Mouse (Mus musculus): ENCODE results near the gene Gdf9. TPM values are rescaled to one million over a fixed set of nuclear protein-coding genes. Genes with fewer than 3 reads are reported as not detected.

Gdf9 gene
- 0.42 and 0.49 TPM in 2 replicates for total RNA-seq (2012; rRNA removed)
- polyA plus RNA-seq (2012; ENCODE audit: insufficient read depth in 1 of 2, insufficient read length in 2 of 2, low read depth in 1 of 2, low replicate concordance in 2 of 2, missing spikeins in 1 of 2) = under 1 TPM in 1 of 2 experiments, not detected in 1; 0.43 TPM

- H3K79me2 ChIP-seq (ENCODE audit: control insufficient read depth, insufficient read depth, low read length, poor library complexity) = peaks cover 14% of the 10 kb centered on the region
- peak; percentile 100 for DNase-seq (ENCODE audit: low read depth, low spot score)
- peak; percentile 96 for TF ChIP-seq HCFC1 (IDR thresholded peaks at IDR 0.05; ENCODE audit: low read depth, low read length)
- peak; percentile 85 for TF ChIP-seq ZMIZ1 (IDR thresholded peaks at IDR 0.05; ENCODE audit: low read depth, low read length)
- TF ChIP-seq MYC (IDR thresholded peaks at IDR 0.05; ENCODE audit: low read depth, low read length) = peak; percentile 77
- TF ChIP-seq POLR2AphosphoS2 (IDR thresholded peaks at IDR 0.05; ENCODE audit: low read length) = peak; percentile 90
- TF ChIP-seq MAX (IDR thresholded peaks at IDR 0.05; ENCODE audit: low read length) = peak; percentile 78; the same call in 1 of the 2 replicates
- peak; percentile 85 for TF ChIP-seq USF1 (IDR thresholded peaks at IDR 0.05; ENCODE audit: low read depth, low read length)
- peak; percentile 94 to 98 for TF ChIP-seq POLR2A (IDR thresholded peaks at IDR 0.05; ENCODE audit: control insufficient read depth in 1 of 2, insufficient read depth in 1 of 2, low read depth in 1 of 2, low read length in 2 of 2, poor library complexity in 1 of 2)
- no peak for TF ChIP-seq CHD2 (IDR thresholded peaks at IDR 0.05; ENCODE audit: low read length)
- no peak for TF ChIP-seq UBTF (IDR thresholded peaks at IDR 0.05; ENCODE audit: borderline replicate concordance, insufficient read depth, low read depth, low read length)
- TF ChIP-seq MYB (IDR thresholded peaks at IDR 0.05; ENCODE audit: low read depth, low read length) = peak; percentile 26; the same call in 1 of the 2 replicates
- TF ChIP-seq ELF1 (IDR thresholded peaks at IDR 0.05; ENCODE audit: low read depth, low read length) = peak; percentile 94
- TF ChIP-seq BHLHE40 (IDR thresholded peaks at IDR 0.05; ENCODE audit: borderline replicate concordance, low read depth, low read length) = peak; percentile 49; the same call in 1 of the 2 replicates
- peak; percentile 98 for TF ChIP-seq NELFE (IDR thresholded peaks at IDR 0.05; ENCODE audit: low read depth, low read length)
- peak; percentile 74 for TF ChIP-seq KAT2A (conservative IDR thresholded peaks at IDR 0.05; ENCODE audit: low read depth, low read length)
- TF ChIP-seq TBP (IDR thresholded peaks at IDR 0.05; ENCODE audit: low read depth, low read length) = peak; percentile 96
- TF ChIP-seq EP300 (IDR thresholded peaks at IDR 0.05; ENCODE audit: low read depth in 1 of 2, low read length in 2 of 2) = peak in 1 of 2 experiments; percentile 4; a peak in 1 of 4 replicates
- TF ChIP-seq JUND (IDR thresholded peaks at IDR 0.05; ENCODE audit: low read depth, low read length) = no peak
- peak; percentile 99 for TF ChIP-seq CHD1 (IDR thresholded peaks at IDR 0.05; ENCODE audit: low read depth, low read length)
- TF ChIP-seq E2F4 (IDR thresholded peaks at IDR 0.05; ENCODE audit: borderline replicate concordance, low read depth, low read length) = no peak
- peak; percentile 94 for TF ChIP-seq MXI1 (IDR thresholded peaks at IDR 0.05; ENCODE audit: low read depth, low read length)
- TF ChIP-seq TCF12 (IDR thresholded peaks at IDR 0.05; ENCODE audit: low read depth, low read length) = peak; percentile 77
- TF ChIP-seq SIN3A (IDR thresholded peaks at IDR 0.05; ENCODE audit: low read length) = peak; percentile 97
- TF ChIP-seq ZNF384 (IDR thresholded peaks at IDR 0.05; ENCODE audit: low read depth, low read length) = peak; percentile 100
- TF ChIP-seq USF2 (IDR thresholded peaks at IDR 0.05; ENCODE audit: borderline replicate concordance in 1 of 2, insufficient read depth in 1 of 2, low read depth in 1 of 2, low read length in 2 of 2) = no peak
- 0 out of 2 replicates have a peak, but pooled peaks have one; percentile 20 for TF ChIP-seq MAZ (IDR thresholded peaks at IDR 0.05; ENCODE audit: low read depth, low read length)
- peak within 1 kb of the TSS; percentile 89 to 94 for H3K4me3 ChIP-seq (ENCODE audit: control insufficient read depth in 1 of 2, insufficient read depth in 1 of 2, low read depth in 2 of 2, low read length in 2 of 2)
- no peaks in the 10 kb centered on the region for H3K27me3 ChIP-seq (ENCODE audit: control insufficient read depth in 1 of 2, insufficient read depth in 2 of 2, low read length in 2 of 2)
- peaks cover 8 to 30% of the 10 kb centered on the region in 2 experiments for H3K4me1 ChIP-seq (ENCODE audit: control insufficient read depth in 1 of 2, insufficient read depth in 2 of 2, low read length in 2 of 2)
- peaks cover 7 to 30% of the 10 kb centered on the region in 2 experiments for H3K36me3 ChIP-seq (ENCODE audit: control insufficient read depth in 1 of 2, insufficient read depth in 2 of 2, low read length in 2 of 2)
- peak within 1 kb of the TSS; percentile 95 for H3K9ac ChIP-seq (ENCODE audit: control insufficient read depth, low read depth, low read length, poor library complexity, severe bottlenecking)
- peak within 1 kb of the TSS; percentile 83 for H3K27ac ChIP-seq (ENCODE audit: control insufficient read depth, low read depth, low read length)
- H3K9me3 ChIP-seq (replicated peaks; ENCODE audit: insufficient read depth, low read length) = no peaks in the 10 kb centered on the region
Measured at GRCm38 (mm10) chr11:53430670-53431346, at the start of gene Gdf9, which contains the start of gene Uqcrq. TSS of gene Gdf9 (plus strand) at chr11:53431023. TSS of gene Uqcrq (minus strand) at chr11:53430831.

Measured in MEL (cell line).